Mouse (Mus musculus): ENCODE measurements around the gene Cacnb2.
"Not testable (repeated sequence)": the region's sequence is repeated elsewhere in the genome, so short reads cannot be mapped to it uniquely, and the experiment has no call there.

Cacnb2 gene

GRCm38 (mm10) chr2:14656673-14657072 is 53.8 kb downstream of the Cacnb2 start:
- no peak for DNase-seq (ENCODE audit: low spot score in 2 of 2)

GRCm38 (mm10) chr2:14657205-14657844 is 54.4 kb downstream of the Cacnb2 start:
- no peak for DNase-seq (ENCODE audit: low spot score in 2 of 2)

GRCm38 (mm10) chr2:14665213-14665612 is 62.3 kb downstream of the Cacnb2 start:
- no peak for DNase-seq (ENCODE audit: low spot score in 2 of 2)

- no peak for DNase-seq (ENCODE audit: low spot score in 2 of 2)
Observed at GRCm38 (mm10) chr2:14672117-14672516, 69.2 kb downstream of the Cacnb2 start.

- no peak for DNase-seq (ENCODE audit: low spot score in 2 of 2)
Observed at GRCm38 (mm10) chr2:14676885-14677516, 74.1 kb downstream of the Cacnb2 start.

- no peak for DNase-seq (ENCODE audit: low spot score in 2 of 2)
Observed at GRCm38 (mm10) chr2:14684231-14684630, 81.3 kb downstream of the Cacnb2 start.

- peak in 1 of 2 experiments; percentile 6 for DNase-seq (ENCODE audit: low spot score in 2 of 2)
Observed at GRCm38 (mm10) chr2:14702973-14703645, 100.2 kb downstream of the Cacnb2 start.

GRCm38 (mm10) chr2:14703676-14704075 is 100.8 kb downstream of the Cacnb2 start:
- DNase-seq (ENCODE audit: low spot score in 2 of 2): no peak

- no peak for DNase-seq (ENCODE audit: low spot score in 2 of 2)
Observed at GRCm38 (mm10) chr2:14710247-14710646, 107.4 kb downstream of the Cacnb2 start.

- no peak for DNase-seq (ENCODE audit: low spot score in 2 of 2)
Observed at GRCm38 (mm10) chr2:14711751-14712150, 108.9 kb downstream of the Cacnb2 start.

GRCm38 (mm10) chr2:14713049-14713448 is 110.2 kb downstream of the Cacnb2 start:
- no peak for DNase-seq (ENCODE audit: low spot score in 2 of 2)

GRCm38 (mm10) chr2:14716666-14717065 is 113.8 kb downstream of the Cacnb2 start:
- DNase-seq (ENCODE audit: low spot score in 2 of 2): no peak

GRCm38 (mm10) chr2:14719119-14719718 is 116.3 kb downstream of the Cacnb2 start:
- no peak for DNase-seq (ENCODE audit: low spot score in 2 of 2)

GRCm38 (mm10) chr2:14725437-14725836 is 122.5 kb downstream of the Cacnb2 start:
- no peak for DNase-seq (ENCODE audit: low spot score in 2 of 2)

GRCm38 (mm10) chr2:14726601-14727000 is 123.7 kb downstream of the Cacnb2 start:
- DNase-seq (ENCODE audit: low spot score in 2 of 2): not testable (repeated sequence)

GRCm38 (mm10) chr2:14738927-14739326 is 136.0 kb downstream of the Cacnb2 start:
- DNase-seq (ENCODE audit: low spot score in 2 of 2): no peak

GRCm38 (mm10) chr2:14739510-14739909 is 136.6 kb downstream of the Cacnb2 start:
- no peak for DNase-seq (ENCODE audit: low spot score in 2 of 2)

GRCm38 (mm10) chr2:14740359-14740758 is 137.5 kb downstream of the Cacnb2 start:
- DNase-seq (ENCODE audit: low spot score in 2 of 2): no peak

- no peak for DNase-seq (ENCODE audit: low spot score in 2 of 2)
Observed at GRCm38 (mm10) chr2:14744761-14745160, 141.9 kb downstream of the Cacnb2 start.

GRCm38 (mm10) chr2:14762846-14763245 is 160.0 kb downstream of the Cacnb2 start:
- DNase-seq (ENCODE audit: low spot score in 2 of 2): no peak

GRCm38 (mm10) chr2:14763931-14764330 is 161.0 kb downstream of the Cacnb2 start:
- no peak for DNase-seq (ENCODE audit: low spot score in 2 of 2)

- DNase-seq (ENCODE audit: low spot score in 2 of 2): no peak
Observed at GRCm38 (mm10) chr2:14769448-14769847, 166.6 kb downstream of the Cacnb2 start.

- DNase-seq (ENCODE audit: low spot score in 2 of 2): no peak
Observed at GRCm38 (mm10) chr2:14770635-14771034, 167.7 kb downstream of the Cacnb2 start.

Data from spleen, postnatal 14 days (tissue).